10 mouse cellular contexts compared by ENCODE assay signal in genomic region chrX:99149900-99150299, GRCm38 (mm10). TPM values are rescaled to one million over a fixed set of nuclear protein-coding genes. Genes with fewer than 3 reads are reported as not detected.
DNase-seq lines count a peak whose midpoint lies in the region; ATAC-seq and TF ChIP-seq lines count a peak whose summit lies in the region.
"Had no signal": no experiment of that assay in that cellular context is flagged by ENCODE, and none has a peak within 500 bp of the region (broad histone marks: within the 10 kb centered on the region; RNA-seq: fewer than 3 reads in every experiment).

No protein-coding gene starts in this region.

- H3K4me2 ChIP-seq in forebrain, embryonic 14.5 days (ENCODE audit: low read length), result no peak overlapping the region
- H3K4me2 ChIP-seq in forebrain, embryonic 12.5 days, result no peak overlapping the region
- H3K4me2 ChIP-seq in lung, postnatal 0 days (replicated peaks; ENCODE audit: low read depth, low read length), result no peak overlapping the region
- H3K4me2 ChIP-seq: neural tube, embryonic 13.5 days had no signal

- no peak for ATAC-seq in forebrain, embryonic 14.5 days
- no peak for ATAC-seq in forebrain, embryonic 12.5 days (ENCODE audit: low FRiP score)
- peak; percentile 83 for ATAC-seq in lung, postnatal 0 days
- ATAC-seq in megakaryocyte, adult 5-6 weeks (ENCODE audit: poor library complexity, severe bottlenecking), result no peak

- no peak for TF ChIP-seq CTCF in lung, postnatal 0 days (IDR thresholded peaks at IDR 0.05)

- no peak overlapping the region for H3K9ac ChIP-seq in forebrain, embryonic 14.5 days (ENCODE audit: low read length)
- H3K9ac ChIP-seq in forebrain, embryonic 12.5 days, result no peak overlapping the region
- H3K9ac ChIP-seq in lung, postnatal 0 days (replicated peaks; ENCODE audit: low read depth), result no peak overlapping the region
- H3K9ac ChIP-seq: neural tube, embryonic 13.5 days had no signal

- H3K4me3 ChIP-seq in forebrain, embryonic 10.5 days, result no peak overlapping the region
- H3K4me3 ChIP-seq in forebrain, embryonic 14.5 days (ENCODE audit: low read depth, low read length), result no peak overlapping the region
- H3K4me3 ChIP-seq in forebrain, embryonic 12.5 days (replicated peaks), result no peak overlapping the region
- no peak overlapping the region for H3K4me3 ChIP-seq in lung, postnatal 0 days (ENCODE audit: low read depth, low read length)
- H3K4me3 ChIP-seq: neural tube, embryonic 13.5 days had no signal

- H3K9me3 ChIP-seq in forebrain, embryonic 10.5 days, result no peaks in the 10 kb centered on the region
- H3K9me3 ChIP-seq in forebrain, embryonic 14.5 days (replicated peaks; ENCODE audit: control insufficient read depth, low read length), result no peaks in the 10 kb centered on the region
- H3K9me3 ChIP-seq in forebrain, embryonic 12.5 days, result no peaks in the 10 kb centered on the region
- H3K9me3 ChIP-seq in lung, postnatal 0 days (ENCODE audit: low read length), result no peaks in the 10 kb centered on the region
- H3K9me3 ChIP-seq: neural tube, embryonic 13.5 days had no signal

- peaks cover 67% of the 10 kb centered on the region for H3K36me3 ChIP-seq in forebrain, embryonic 10.5 days (replicated peaks)
- peaks cover 50% of the 10 kb centered on the region for H3K36me3 ChIP-seq in forebrain, embryonic 14.5 days (ENCODE audit: control insufficient read depth, insufficient read depth, low read length)
- H3K36me3 ChIP-seq in forebrain, embryonic 12.5 days (replicated peaks), result peaks cover 42% of the 10 kb centered on the region
- no peaks in the 10 kb centered on the region for H3K36me3 ChIP-seq in lung, postnatal 0 days (ENCODE audit: insufficient read depth, low read length)

- whole genome bisulfite sequencing in forebrain, embryonic 10.5 days, result 78% methylated on average over 2 of the region's 2 CpGs
- 66% methylated on average over 2 of the region's 2 CpGs for WGBS in forebrain, embryonic 14.5 days
- 60% methylated on average over 2 of the region's 2 CpGs for WGBS in forebrain, embryonic 12.5 days
- WGBS in lung, postnatal 0 days, result 28% methylated on average over 2 of the region's 2 CpGs

- H3K4me1 ChIP-seq in forebrain, embryonic 10.5 days, result peaks cover 93% of the 10 kb centered on the region
- peaks cover 13% of the 10 kb centered on the region for H3K4me1 ChIP-seq in forebrain, embryonic 14.5 days (ENCODE audit: control insufficient read depth, insufficient read depth, low read length)
- peaks cover 88% of the 10 kb centered on the region for H3K4me1 ChIP-seq in forebrain, embryonic 12.5 days
- H3K4me1 ChIP-seq in lung, postnatal 0 days (ENCODE audit: insufficient read depth, low read depth, low read length), result no peaks in the 10 kb centered on the region

- DNase-seq in forebrain, embryonic 10.5 days (ENCODE audit: extremely low spot score, low spot score), result no peak
- DNase-seq in forebrain, embryonic 14.5 days (ENCODE audit: low spot score), result no peak
- DNase-seq in kidney, postnatal 10 days, result peak; percentile 63
- DNase-seq in lung, postnatal 0 days (ENCODE audit: low spot score), result peak; percentile 79
- no peak for DNase-seq in spleen, postnatal 14 days (ENCODE audit: low spot score in 2 of 2)
- no peak for DNase-seq in right cerebral cortex, postnatal 36 days (ENCODE audit: low spot score in 2 of 2)
- DNase-seq: cerebellum, adult 9-11 months had no signal

- peak overlapping the region; percentile 62 for H3K27ac ChIP-seq in forebrain, embryonic 10.5 days
- H3K27ac ChIP-seq in forebrain, embryonic 14.5 days (ENCODE audit: low read depth, low read length), result no peak overlapping the region
- peak overlapping the region; percentile 81 for H3K27ac ChIP-seq in forebrain, embryonic 12.5 days
- peak overlapping the region; percentile 43 for H3K27ac ChIP-seq in lung, postnatal 0 days (ENCODE audit: low read length)
- H3K27ac ChIP-seq: neural tube, embryonic 13.5 days had no signal

- H3K27me3 ChIP-seq in forebrain, embryonic 10.5 days (ENCODE audit: poor library complexity, severe bottlenecking), result peaks cover 99% of the 10 kb centered on the region
- H3K27me3 ChIP-seq in forebrain, embryonic 14.5 days (replicated peaks; ENCODE audit: control insufficient read depth, insufficient read depth, low read length), result no peaks in the 10 kb centered on the region
- H3K27me3 ChIP-seq in forebrain, embryonic 12.5 days, result peaks cover 58% of the 10 kb centered on the region
- H3K27me3 ChIP-seq in lung, postnatal 0 days (replicated peaks; ENCODE audit: insufficient read depth, low read length), result no peaks in the 10 kb centered on the region

- TF ChIP-seq EP300 in lung, postnatal 0 days (IDR thresholded peaks at IDR 0.05), result no peak

RNA-seq across cellular contexts. Expression of gene Efnb1, which starts 14.0 kb away (rescaled TPM):
- 71.3 and 72.2 TPM in 2 replicates for polyA plus RNA-seq in forebrain, embryonic 10.5 days (2016; fragmentation: Nextera tagmentation; extraction: Ambion mirVana)
- polyA plus RNA-seq in forebrain, embryonic 14.5 days (2014; fragmentation: Nextera tagmentation; extraction: Ambion mirVana), result 44.4 and 46.5 TPM in 2 replicates
- 99.2 and 106 TPM in 2 replicates for polyA plus RNA-seq in forebrain, embryonic 12.5 days (2016; fragmentation: Nextera tagmentation; extraction: Ambion mirVana)
- 45.6 and 53.0 TPM in 2 replicates for polyA plus RNA-seq in lung, postnatal 0 days (2015; fragmentation: Nextera tagmentation; extraction: Ambion mirVana)
- total RNA-seq in megakaryocyte, adult 5-6 weeks (2015), result 1.1 and 1.5 TPM in 2 replicates
- 0.95 and 1.4 TPM in 2 replicates for total RNA-seq in megakaryocyte, adult 5-6 weeks (2017)

Comparison
In these comparisons a context has a peak if more than half of its experiments do, and no peak if none do; other contexts are left out.
1. DNase-seq: peak in kidney, postnatal 10 days (single experiment) and lung, postnatal 0 days (single experiment); none in forebrain, embryonic 10.5 days (single experiment), forebrain, embryonic 14.5 days (single experiment), spleen, postnatal 14 days (0 of 2) and right cerebral cortex, postnatal 36 days (0 of 2).